Mouse (Mus musculus): ENCODE data around the gene Abl2.
"Not testable (repeated sequence)": the region's sequence is repeated elsewhere in the genome, so short reads cannot be mapped to it uniquely, and the experiment has no call there.

Abl2 gene

GRCm38 (mm10) chr1:156640577-156640976 lies 82.0 kb downstream of the Abl2 start:
- no peak for DNase-seq

- DNase-seq = no peak
Measured at GRCm38 (mm10) chr1:156641808-156642207, 83.2 kb downstream of the Abl2 start.

GRCm38 (mm10) chr1:156642813-156643212 lies 84.2 kb downstream of the Abl2 start:
- no peak for DNase-seq

- no peak for DNase-seq
Measured at GRCm38 (mm10) chr1:156644061-156644460, 85.5 kb downstream of the Abl2 start.

- DNase-seq = peak; percentile 62
Measured at GRCm38 (mm10) chr1:156644780-156645523, 86.4 kb downstream of the Abl2 start.

- peak; percentile 65 for DNase-seq
Measured at GRCm38 (mm10) chr1:156645971-156646370, 87.4 kb downstream of the Abl2 start.

GRCm38 (mm10) chr1:156648705-156649104 lies 90.1 kb downstream of the Abl2 start:
- DNase-seq = no peak

GRCm38 (mm10) chr1:156650631-156651030 lies 92.0 kb downstream of the Abl2 start:
- DNase-seq = no peak

GRCm38 (mm10) chr1:156652189-156652822 lies 93.7 kb downstream of the Abl2 start:
- no peak for DNase-seq

- no peak for DNase-seq
Measured at GRCm38 (mm10) chr1:156654735-156655530, 96.3 kb downstream of the Abl2 start.

GRCm38 (mm10) chr1:156657523-156657922 lies 98.9 kb downstream of the Abl2 start:
- no peak for DNase-seq

- DNase-seq = peak; percentile 77
Measured at GRCm38 (mm10) chr1:156658676-156659075, 100.1 kb downstream of the Abl2 start.

- DNase-seq = no peak
Measured at GRCm38 (mm10) chr1:156659906-156660659, 101.5 kb downstream of the Abl2 start.

- not testable (repeated sequence) for DNase-seq
Measured at GRCm38 (mm10) chr1:156660660-156661236, 102.2 kb downstream of the Abl2 start.

GRCm38 (mm10) chr1:156665777-156666176 lies 107.2 kb downstream of the Abl2 start:
- DNase-seq = no peak

- DNase-seq = no peak
Measured at GRCm38 (mm10) chr1:156667141-156667926, 108.7 kb downstream of the Abl2 start.

GRCm38 (mm10) chr1:156668602-156669001 lies 110.0 kb downstream of the Abl2 start:
- no peak for DNase-seq

GRCm38 (mm10) chr1:156669208-156669983 lies 110.8 kb downstream of the Abl2 start:
- DNase-seq = no peak

GRCm38 (mm10) chr1:156671921-156672320 lies 113.3 kb downstream of the Abl2 start:
- DNase-seq = no peak

- DNase-seq = no peak
Measured at GRCm38 (mm10) chr1:156672720-156673475, 114.3 kb downstream of the Abl2 start.

Data from cerebellum, adult 11-12 months (tissue).